Mouse (Mus musculus) limb, embryonic 10.5 days (tissue): Measurements from ENCODE around the gene Slc6a6. TPM values are rescaled to one million over a fixed set of nuclear protein-coding genes. Genes with fewer than 3 reads are reported as not detected.

Experiments
- DNase-seq: peaks from one replicate; pipeline ENCODE4 v3.0.0-alpha.2; 2017; ENCODE audit warnings: low spot score
- H3K27ac ChIP-seq: fragments of 300-500 bp; sonication (generic); 2 replicates; pipeline ENCODE4 v1.5.1; 2016; ENCODE audit warnings: mild to moderate bottlenecking
- H3K27me3 ChIP-seq: fragments of 300-500 bp; sonication (generic); 2 replicates; pipeline ENCODE4 v1.6.1; 2016; ENCODE audit warnings: low read depth, mild to moderate bottlenecking; ENCODE audit not compliant: poor library complexity, severe bottlenecking
- H3K36me3 ChIP-seq: fragments of 300-500 bp; sonication (generic); 2 replicates; pipeline ENCODE4 v1.6.1; 2016; ENCODE audit warnings: mild to moderate bottlenecking, moderate library complexity
- H3K4me1 ChIP-seq: fragments of 300-500 bp; sonication (generic); 2 replicates; pipeline ENCODE4 v1.6.1; 2016
- H3K4me3 ChIP-seq: fragments of 300-500 bp; sonication (generic); 2 replicates; pipeline ENCODE4 v1.5.1; 2016; ENCODE audit warnings: mild to moderate bottlenecking, moderate library complexity
- H3K9me3 ChIP-seq: fragments of 300-500 bp; sonication (generic); replicated peaks from 2 replicates; pipeline ENCODE4 v1.6.1; 2016; ENCODE audit warnings: mild to moderate bottlenecking
- WGBS: fragments of 180-500 bp; shearing (Covaris S2); methylation state at CpG from one replicate; pipeline ENCODE4 v1.1.7; 2016; 5-methylcytosine and 5-hydroxymethylcytosine counted together
- polyA plus RNA-seq: library from polyadenylated mRNA; unstranded; fragments of >200 nt; fragmentation: Nextera tagmentation; extraction: Ambion mirVana; gene quantifications from 2 replicates; pipeline ENCODE4 v1.2.1, GENCODE M21; 2016

Slc6a6 gene
- polyA plus RNA-seq, 1 experiment from 2014 or later = 45.0 TPM

- Histone ChIP-seq H3K27ac (peak overlapping the region; percentile 80), H3K4me3 (no peak overlapping the region), H3K9me3 (no peaks in the 10 kb centered on the region), H3K4me1 (peaks cover 38% of the 10 kb centered on the region), H3K27me3 (no peaks in the 10 kb centered on the region), H3K36me3 (peaks cover 46% of the 10 kb centered on the region)
- peak; percentile 56 for DNase-seq
- 35% methylated on average over 9 of the region's 9 CpGs for whole genome bisulfite sequencing
Measured at GRCm38 (mm10) chr6:91719865-91720533, 36.1 kb downstream of the Slc6a6 start.

GRCm38 (mm10) chr6:91720588-91721214 is 36.8 kb downstream of the Slc6a6 start:
- H3K9me3 ChIP-seq = no peaks in the 10 kb centered on the region
- DNase-seq = no peak

GRCm38 (mm10) chr6:91721215-91721701 is 37.4 kb downstream of the Slc6a6 start:
- peak overlapping the region; percentile 76 for H3K27ac ChIP-seq
- no peaks in the 10 kb centered on the region for H3K27me3 ChIP-seq
- WGBS = 61% methylated on average over 12 of the region's 12 CpGs
- H3K4me3 ChIP-seq = no peak overlapping the region
- no peak for DNase-seq
- peaks cover 53% of the 10 kb centered on the region for H3K36me3 ChIP-seq
- peaks cover 38% of the 10 kb centered on the region for H3K4me1 ChIP-seq
- no peaks in the 10 kb centered on the region for H3K9me3 ChIP-seq

More at GRCm38 (mm10) chr6:91720588-91721214, 36.8 kb downstream of the Slc6a6 start:
- Histone ChIP-seq H3K27me3 (no peaks in the 10 kb centered on the region), H3K36me3 (peaks cover 51% of the 10 kb centered on the region), H3K4me3 (no peak overlapping the region), H3K27ac (peak overlapping the region; percentile 80), H3K4me1 (peaks cover 38% of the 10 kb centered on the region)
- 66% methylated on average over 4 of the region's 4 CpGs for WGBS

- peaks cover 92% of the 10 kb centered on the region for H3K36me3 ChIP-seq
- H3K4me3 ChIP-seq = no peak overlapping the region
- H3K9me3 ChIP-seq = no peaks in the 10 kb centered on the region
- peaks cover 27% of the 10 kb centered on the region for H3K4me1 ChIP-seq
- no peak overlapping the region for H3K27ac ChIP-seq
- H3K27me3 ChIP-seq = no peaks in the 10 kb centered on the region
- DNase-seq = no peak
- WGBS = 88% methylated on average over 1 of the region's 1 CpGs
Measured at GRCm38 (mm10) chr6:91727361-91727760, 43.5 kb downstream of the Slc6a6 start.

GRCm38 (mm10) chr6:91728939-91729619 is 45.2 kb downstream of the Slc6a6 start:
- Histone ChIP-seq H3K27ac (peak overlapping the region; percentile 76), H3K4me1 (peaks cover 27% of the 10 kb centered on the region), H3K36me3 (peaks cover 92% of the 10 kb centered on the region), H3K4me3 (no peak overlapping the region), H3K9me3 (no peaks in the 10 kb centered on the region), H3K27me3 (no peaks in the 10 kb centered on the region)
- DNase-seq = no peak
- WGBS = 60% methylated on average over 6 of the region's 6 CpGs

- no peaks in the 10 kb centered on the region for H3K27me3 ChIP-seq
- DNase-seq = peak; percentile 49
- WGBS = 34% methylated on average over 12 of the region's 12 CpGs
- H3K27ac ChIP-seq = peak overlapping the region; percentile 76
- peaks cover 92% of the 10 kb centered on the region for H3K36me3 ChIP-seq
- H3K4me3 ChIP-seq = 0 out of 2 replicates have a peak overlapping the region, but pooled peaks have one; percentile 18
- peaks cover 27% of the 10 kb centered on the region for H3K4me1 ChIP-seq
- no peaks in the 10 kb centered on the region for H3K9me3 ChIP-seq
Measured at GRCm38 (mm10) chr6:91729677-91730127, 45.8 kb downstream of the Slc6a6 start.

- Histone ChIP-seq H3K9me3 (no peaks in the 10 kb centered on the region), H3K27me3 (no peaks in the 10 kb centered on the region), H3K4me1 (peaks cover 33% of the 10 kb centered on the region), H3K4me3 (no peak overlapping the region), H3K36me3 (peaks cover 92% of the 10 kb centered on the region), H3K27ac (no peak overlapping the region)
- no peak for DNase-seq
- WGBS = 97% methylated on average over 11 of the region's 11 CpGs
Measured at GRCm38 (mm10) chr6:91732138-91732537, 48.3 kb downstream of the Slc6a6 start.

GRCm38 (mm10) chr6:91736471-91736870 is 52.6 kb downstream of the Slc6a6 start:
- Histone ChIP-seq H3K4me1 (peaks cover 6% of the 10 kb centered on the region), H3K27me3 (no peaks in the 10 kb centered on the region), H3K9me3 (no peaks in the 10 kb centered on the region), H3K4me3 (no peak overlapping the region), H3K27ac (peak overlapping the region; percentile 46; the same call in 1 of the 2 replicates), H3K36me3 (peaks cover 100% of the 10 kb centered on the region)
- no peak for DNase-seq
- WGBS = 63% methylated on average over 5 of the region's 5 CpGs

- Histone ChIP-seq H3K36me3 (peaks cover 100% of the 10 kb centered on the region), H3K9me3 (no peaks in the 10 kb centered on the region), H3K27ac (no peak overlapping the region), H3K4me3 (no peak overlapping the region), H3K4me1 (peaks cover 6% of the 10 kb centered on the region), H3K27me3 (no peaks in the 10 kb centered on the region)
- WGBS = 94% methylated on average over 7 of the region's 7 CpGs
- no peak for DNase-seq
Measured at GRCm38 (mm10) chr6:91737451-91737850, 53.6 kb downstream of the Slc6a6 start.

- H3K4me1 ChIP-seq = peaks cover 6% of the 10 kb centered on the region
- no peaks in the 10 kb centered on the region for H3K27me3 ChIP-seq
- H3K27ac ChIP-seq = no peak overlapping the region; the same call in 1 of the 2 replicates
- 73% methylated on average over 5 of the region's 5 CpGs for WGBS
- DNase-seq = no peak
- H3K4me3 ChIP-seq = no peak overlapping the region
- no peaks in the 10 kb centered on the region for H3K9me3 ChIP-seq
- H3K36me3 ChIP-seq = peaks cover 100% of the 10 kb centered on the region
Measured at GRCm38 (mm10) chr6:91738058-91738457, 54.2 kb downstream of the Slc6a6 start.

GRCm38 (mm10) chr6:91741046-91741445 is 57.2 kb downstream of the Slc6a6 start:
- 76% methylated on average over 11 of the region's 11 CpGs for WGBS
- Histone ChIP-seq H3K4me1 (peaks cover 6% of the 10 kb centered on the region), H3K27me3 (no peaks in the 10 kb centered on the region), H3K27ac (no peak overlapping the region), H3K4me3 (no peak overlapping the region), H3K9me3 (no peaks in the 10 kb centered on the region), H3K36me3 (peaks cover 92% of the 10 kb centered on the region)
- peak; percentile 81 for DNase-seq

- Histone ChIP-seq H3K27ac (no peak overlapping the region), H3K4me1 (no peaks in the 10 kb centered on the region), H3K4me3 (no peak overlapping the region), H3K9me3 (no peaks in the 10 kb centered on the region), H3K27me3 (no peaks in the 10 kb centered on the region), H3K36me3 (peaks cover 92% of the 10 kb centered on the region)
- 79% methylated on average over 3 of the region's 3 CpGs for WGBS
- DNase-seq = no peak
Measured at GRCm38 (mm10) chr6:91742466-91742865, 58.6 kb downstream of the Slc6a6 start.

- H3K4me1 ChIP-seq = no peaks in the 10 kb centered on the region
- DNase-seq = no peak
- H3K27me3 ChIP-seq = no peaks in the 10 kb centered on the region
- WGBS = 88% methylated on average over 8 of the region's 8 CpGs
- H3K9me3 ChIP-seq = no peaks in the 10 kb centered on the region
- H3K4me3 ChIP-seq = no peak overlapping the region
- peaks cover 92% of the 10 kb centered on the region for H3K36me3 ChIP-seq
- H3K27ac ChIP-seq = no peak overlapping the region
Measured at GRCm38 (mm10) chr6:91742995-91743394, 59.1 kb downstream of the Slc6a6 start.
